Mouse (Mus musculus) olfactory bulb, adult 2 months (tissue): ENCODE measurements around the gene Kcnt1. TPM values are rescaled to one million over a fixed set of nuclear protein-coding genes. Genes with fewer than 3 reads are reported as not detected.

Source experiments
- H3K27ac ChIP-seq: fragments of 200-500 bp; 2 replicates; pipeline ENCODE4 v1.5.1; 2012; ENCODE audit warnings: low read depth, low read length; ENCODE audit not compliant: insufficient read depth
- H3K4me1 ChIP-seq: fragments of 200-500 bp; 2 replicates; pipeline ENCODE4 v1.6.1; 2012; ENCODE audit warnings: low read length; ENCODE audit not compliant: control insufficient read depth, insufficient read depth
- H3K4me3 ChIP-seq: fragments of 200-500 bp; 2 replicates; pipeline ENCODE4 v1.5.1; 2012; ENCODE audit warnings: mild to moderate bottlenecking, low read depth, low read length, moderate library complexity; ENCODE audit not compliant: insufficient read depth
- CTCF ChIP-seq: fragments of 200-500 bp; IDR thresholded peaks from 2 replicates; pipeline ENCODE4 v1.5.1; 2012; ENCODE audit warnings: low read depth, mild to moderate bottlenecking, low read length, moderate library complexity; ENCODE audit not compliant: insufficient read depth
- POLR2A ChIP-seq: fragments of 200-500 bp; IDR thresholded peaks from 2 replicates; pipeline ENCODE4 v1.6.1; 2012; ENCODE audit warnings: mild to moderate bottlenecking, low read depth, low read length, moderate library complexity; ENCODE audit not compliant: insufficient read depth
- WGBS: fragments of 180-500 bp; shearing (Covaris S2); methylation state at CpG from one replicate; pipeline ENCODE4 v1.1.7; 2018; 5-methylcytosine and 5-hydroxymethylcytosine counted together
- polyA plus RNA-seq: library from polyadenylated mRNA; stranded (reverse); fragments of >200 nt; gene quantifications from 2 replicates; pipeline ENCODE4 v1.2.4, GENCODE M21; 2012; ENCODE audit warnings: low replicate concordance; ENCODE audit not compliant: missing spikeins, insufficient read depth, insufficient read length

The Kcnt1 gene
- polyA plus RNA-seq, 1 experiment: 256 TPM

GRCm38 (mm10) chr2:25844097-25844496 is 19.4 kb upstream of the Kcnt1 start:
- TF ChIP-seq CTCF (no peak), POLR2A (no peak)

GRCm38 (mm10) chr2:25846516-25846915 is 17.0 kb upstream of the Kcnt1 start:
- no peak overlapping the region for H3K27ac ChIP-seq
- H3K4me1 ChIP-seq: peaks cover 44% of the 10 kb centered on the region
- no peak overlapping the region for H3K4me3 ChIP-seq
- TF ChIP-seq CTCF (no peak), POLR2A (no peak)
- WGBS: 61% methylated on average over 8 of the region's 8 CpGs

More at GRCm38 (mm10) chr2:25844097-25844496, 19.4 kb upstream of the Kcnt1 start:
- WGBS: 82% methylated on average over 3 of the region's 3 CpGs
- Histone ChIP-seq H3K4me3 (no peak overlapping the region), H3K27ac (no peak overlapping the region), H3K4me1 (peaks cover 43% of the 10 kb centered on the region)

GRCm38 (mm10) chr2:25847226-25847625 is 16.3 kb upstream of the Kcnt1 start, which contains the start of gene Sohlh1:
Gene Sohlh1, minus strand, starts transcription at chr2:25847248.
- WGBS: 88% methylated on average over 16 of the region's 16 CpGs
- Histone ChIP-seq H3K27ac (no peak within 1 kb of the TSS), H3K4me1 (peaks cover 42% of the 10 kb centered on the region), H3K4me3 (no peak within 1 kb of the TSS)
- no peak for TF ChIP-seq POLR2A
- no peak for TF ChIP-seq CTCF

- Histone ChIP-seq H3K4me1 (peaks cover 19% of the 10 kb centered on the region), H3K27ac (no peak overlapping the region), H3K4me3 (no peak overlapping the region)
- TF ChIP-seq CTCF (peak; percentile 88), POLR2A (no peak)
- 12% methylated on average over 4 of the region's 4 CpGs for whole genome bisulfite sequencing
Measured at GRCm38 (mm10) chr2:25850330-25850729, 13.2 kb upstream of the Kcnt1 start.

GRCm38 (mm10) chr2:25852626-25853025 is 10.9 kb upstream of the Kcnt1 start:
- TF ChIP-seq POLR2A: no peak
- TF ChIP-seq CTCF: no peak
- 38% methylated on average over 3 of the region's 3 CpGs for WGBS
- Histone ChIP-seq H3K4me3 (no peak overlapping the region), H3K27ac (no peak overlapping the region), H3K4me1 (peaks cover 13% of the 10 kb centered on the region)

- H3K27ac ChIP-seq: no peak overlapping the region
- no peak overlapping the region for H3K4me3 ChIP-seq
- TF ChIP-seq POLR2A: no peak
- no peak for TF ChIP-seq CTCF
- peaks cover 13% of the 10 kb centered on the region for H3K4me1 ChIP-seq
- WGBS: 81% methylated on average over 5 of the region's 5 CpGs
Measured at GRCm38 (mm10) chr2:25853998-25854397, 9.5 kb upstream of the Kcnt1 start.

GRCm38 (mm10) chr2:25859891-25860290 is 3.6 kb upstream of the Kcnt1 start:
- H3K4me3 ChIP-seq: no peak overlapping the region
- peaks cover 20% of the 10 kb centered on the region for H3K4me1 ChIP-seq
- TF ChIP-seq CTCF (no peak), POLR2A (no peak)
- no peak overlapping the region for H3K27ac ChIP-seq
- WGBS: 95% methylated on average over 3 of the region's 3 CpGs

GRCm38 (mm10) chr2:25862038-25862437 is 1.5 kb upstream of the Kcnt1 start:
- 48% methylated on average over 2 of the region's 2 CpGs for WGBS
- Histone ChIP-seq H3K27ac (peak overlapping the region; percentile 16; the same call in 1 of the 2 replicates), H3K4me3 (no peak overlapping the region), H3K4me1 (peaks cover 39% of the 10 kb centered on the region)
- TF ChIP-seq CTCF (no peak), POLR2A (no peak)

GRCm38 (mm10) chr2:25862696-25863270 is 751 bp upstream of the Kcnt1 start:
- peak overlapping the region; percentile 74 for H3K4me3 ChIP-seq
- H3K4me1 ChIP-seq: peaks cover 46% of the 10 kb centered on the region
- 38% methylated on average over 5 of the region's 5 CpGs for WGBS
- H3K27ac ChIP-seq: peak overlapping the region; percentile 16; the same call in 1 of the 2 replicates
- TF ChIP-seq CTCF: no peak
- TF ChIP-seq POLR2A: no peak
